Mouse (Mus musculus) erythroid progenitor cell, adult 5-6 weeks (primary cell): ENCODE data around the gene Ncan. TPM values are rescaled to one million over a fixed set of nuclear protein-coding genes. Genes with fewer than 3 reads are reported as not detected.
"Not testable (repeated sequence)": the region's sequence is repeated elsewhere in the genome, so short reads cannot be mapped to it uniquely, and the experiment has no call there.

Experiments
- ATAC-seq: replicated peaks from 2 replicates; pipeline ENCODE4 v1.8.0; 2016; ENCODE audit warnings: moderate number of reproducible peaks, mild to moderate bottlenecking, moderate TSS enrichment, inconsistent platforms; ENCODE audit not compliant: poor library complexity, low FRiP score, severe bottlenecking
- total RNA-seq, 2 experiments: library from RNA; stranded (forward) in 1 of 2; stranded (reverse) in 1 of 2; fragments of 150-400 nt in 1 of 2; fragments of 186-747, 209-891 nt in 1 of 2; gene quantifications; 2 replicates each; pipeline versions ENCODE4 v1.2.3 to v1.2.4; 2015 to 2017; ENCODE audit warnings: low replicate concordance in 2 of 2

Ncan gene
- total RNA-seq, 2 experiments from 2014 or later, result not detected

GRCm38 (mm10) chr8:70087237-70087636 is 33.4 kb downstream of the Ncan start:
- no peak for ATAC-seq

DNA sequence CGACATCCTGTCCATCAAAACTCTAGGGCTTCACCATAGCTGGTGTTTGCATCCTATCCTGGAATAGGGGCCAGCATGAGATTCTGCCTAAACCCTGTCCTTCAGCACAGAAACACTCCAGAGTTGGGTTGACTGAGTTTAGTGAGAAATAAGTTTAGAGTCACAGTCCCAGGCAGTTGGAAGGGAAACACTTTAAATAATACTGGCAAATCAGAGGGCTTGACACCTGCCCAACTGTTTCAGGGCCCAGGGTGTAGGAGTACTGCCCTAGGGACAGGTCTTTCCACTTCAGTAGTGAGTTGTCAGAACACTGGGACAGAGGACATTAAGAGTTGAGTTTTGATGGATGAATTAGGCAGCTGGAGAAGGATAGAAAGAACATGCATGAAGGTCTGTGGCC is 34.5 kb downstream of the Ncan start:
- no peak for ATAC-seq

DNA sequence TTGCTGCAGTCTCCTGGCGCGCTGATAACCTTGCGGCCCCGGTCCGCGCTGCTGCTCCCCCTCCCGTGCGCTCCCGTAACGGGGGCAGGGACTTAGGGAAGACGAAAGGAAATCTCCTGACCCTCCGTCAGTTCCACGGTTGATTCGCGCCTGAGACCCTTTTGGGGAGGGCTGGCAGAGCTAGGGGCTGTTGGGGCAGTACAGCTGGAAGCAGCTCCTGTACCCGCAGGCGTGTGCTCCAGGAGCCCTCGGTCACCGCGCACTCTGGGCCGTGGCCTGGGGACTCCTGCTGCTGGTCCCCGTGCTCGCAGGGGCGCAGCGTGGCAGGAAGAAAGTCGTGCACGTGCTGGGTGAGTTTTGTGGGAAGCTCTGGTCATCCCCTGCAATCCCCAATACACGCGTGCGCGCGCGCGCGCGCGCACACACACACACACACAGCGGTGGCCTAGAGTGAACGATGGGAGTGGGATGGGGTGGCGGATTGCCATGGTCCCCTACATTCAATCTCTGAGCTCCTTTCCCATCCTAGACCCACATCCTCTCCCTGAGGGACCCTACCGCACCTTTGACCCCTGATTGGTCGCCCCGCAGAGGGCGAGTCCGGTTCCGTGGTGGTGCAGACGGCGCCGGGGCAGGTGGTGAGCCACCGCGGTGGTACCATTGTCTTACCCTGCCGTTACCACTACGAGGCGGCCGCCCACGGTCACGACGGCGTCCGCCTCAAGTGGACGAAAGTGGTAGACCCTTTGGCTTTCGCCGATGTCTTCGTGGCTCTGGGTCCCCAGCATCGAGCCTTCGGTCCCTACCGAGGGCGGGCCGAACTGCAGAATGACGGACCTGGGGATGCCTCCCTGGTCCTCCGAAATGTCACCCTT is 36.2 kb downstream of the Ncan start:
- no peak for ATAC-seq

GRCm38 (mm10) chr8:70083285-70083684 is 37.4 kb downstream of the Ncan start, which contains the start of gene Hapln4:
Gene Hapln4, plus strand, starts transcription at chr8:70083457.
- ATAC-seq, result no peak

DNA sequence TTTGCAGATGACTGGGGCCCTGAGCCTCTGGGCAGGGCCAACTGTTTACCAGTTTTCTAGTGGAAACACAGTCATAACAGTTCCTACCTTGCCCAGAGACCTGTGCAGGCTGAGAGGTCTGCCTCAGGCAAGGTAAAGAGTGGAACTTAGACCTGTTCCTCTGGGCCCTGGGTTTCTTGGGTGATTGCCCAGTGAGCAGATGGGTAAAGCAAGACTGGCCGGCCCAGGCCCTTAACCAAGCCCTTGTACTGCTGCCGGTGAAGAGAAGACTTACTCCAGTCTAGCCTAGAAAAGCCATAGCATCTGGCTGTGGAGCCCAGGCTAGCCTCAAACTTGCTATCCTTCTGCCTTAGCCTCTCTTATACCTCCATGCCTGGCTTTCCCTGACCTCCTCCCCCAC is 38.7 kb downstream of the Ncan start:
- no peak for ATAC-seq

DNA sequence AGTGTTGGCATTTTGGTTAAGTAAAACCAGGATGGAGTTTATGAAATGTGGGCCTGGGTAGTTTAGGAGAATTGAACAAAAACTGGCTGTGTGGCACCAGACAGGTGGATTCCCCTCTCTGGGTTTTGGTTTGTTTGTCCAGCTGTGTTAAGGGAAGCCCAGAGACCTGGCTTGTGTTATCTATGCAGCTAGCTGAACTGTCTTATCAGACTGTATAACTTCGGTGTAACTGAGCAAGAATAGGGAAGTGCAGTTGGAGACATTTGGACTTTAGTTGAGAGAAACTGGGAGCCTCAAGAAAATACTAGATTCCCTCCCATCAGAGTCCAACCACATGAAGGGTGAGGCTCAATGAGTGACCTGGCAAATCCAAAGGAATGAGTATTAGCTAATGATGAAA is 47.0 kb downstream of the Ncan start:
- no peak for ATAC-seq

DNA sequence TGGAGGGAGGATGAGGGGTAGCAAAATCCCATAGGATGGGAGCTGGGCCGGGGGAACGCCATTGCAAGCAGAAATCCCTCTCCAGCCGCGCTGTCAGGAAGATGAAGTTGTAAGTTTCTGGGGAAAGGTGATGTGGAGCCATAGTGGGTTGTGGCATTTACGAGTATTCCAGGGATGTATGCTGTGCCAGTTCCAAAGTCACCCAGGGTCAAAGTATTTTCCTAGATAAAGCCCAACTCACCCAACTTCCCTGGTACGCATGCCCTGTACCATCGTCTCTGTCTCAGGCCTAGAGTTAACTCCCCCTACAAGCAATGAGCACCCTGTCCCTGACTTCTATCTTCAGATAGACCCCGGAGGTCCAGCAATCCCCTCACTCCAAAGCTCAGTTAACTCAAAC is 47.6 kb downstream of the Ncan start:
- no peak for ATAC-seq

DNA sequence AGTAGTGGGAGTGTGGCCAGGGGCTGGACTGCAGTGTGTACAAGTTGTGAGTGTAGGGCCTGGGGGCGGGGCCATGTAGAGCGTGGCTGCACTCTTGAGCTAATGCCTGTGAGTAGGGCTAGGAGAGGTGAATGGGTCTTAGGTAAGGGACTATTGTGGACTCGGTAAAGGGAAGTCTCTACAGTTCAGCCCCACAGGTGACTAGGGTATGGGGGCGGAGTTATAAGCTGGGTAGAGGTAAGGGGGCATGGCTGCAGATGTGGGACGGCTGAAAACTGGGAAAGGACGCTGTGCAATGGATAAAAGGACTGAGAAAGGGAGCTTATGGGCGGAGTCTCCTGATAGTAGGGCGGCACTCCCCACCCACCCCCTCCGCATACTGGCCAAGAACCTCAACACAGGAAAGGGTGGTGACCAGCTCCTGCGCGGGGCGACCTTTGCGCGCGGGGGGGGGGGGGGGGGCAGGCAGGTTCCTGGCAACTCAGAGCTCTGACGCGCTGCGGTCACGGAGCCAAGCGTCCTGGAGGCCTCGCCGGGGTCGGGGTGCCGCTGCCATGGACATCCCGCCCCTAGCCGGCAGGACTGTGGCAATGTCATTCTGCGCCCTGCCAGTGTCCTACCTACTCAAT is 48.1 kb downstream of the Ncan start, which contains the start of gene Tm6sf2:
Gene Tm6sf2 (plus strand): TSS at position 484 of the 629 bp plus-strand sequence.
- ATAC-seq, result peak; percentile 50; the same call in 1 of the 2 replicates

GRCm38 (mm10) chr8:70071836-70072440 is 48.7 kb downstream of the Ncan start:
- no peak for ATAC-seq

DNA sequence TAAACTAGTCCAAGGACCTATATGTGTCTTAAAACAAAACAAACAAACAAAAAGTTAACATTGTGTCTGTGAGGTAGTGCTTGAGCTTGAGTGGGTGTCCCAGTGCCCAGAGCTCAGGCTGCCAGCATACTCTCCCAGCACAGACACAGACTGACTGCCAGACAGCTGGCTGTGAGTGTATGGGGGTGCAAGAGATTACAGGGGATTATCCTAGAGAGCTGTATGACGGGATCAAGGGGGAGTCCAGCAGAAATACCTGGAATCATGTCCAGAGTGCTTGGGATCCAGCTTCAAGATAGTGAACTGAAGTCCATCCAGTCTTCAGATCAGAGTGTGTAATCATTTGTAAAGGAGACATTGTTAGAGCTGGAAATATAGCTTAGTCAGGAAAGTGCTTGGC is 63.0 kb downstream of the Ncan start:
- ATAC-seq, result no peak

- not testable (repeated sequence) for ATAC-seq
These were observed 70.2 kb downstream of the Ncan start for GRCm38 (mm10) chr8:70050434-70050833.

- no peak for ATAC-seq
These were observed 71.0 kb downstream of the Ncan start for GRCm38 (mm10) chr8:70049662-70050061.

- ATAC-seq, result no peak
These were observed 76.7 kb downstream of the Ncan start for GRCm38 (mm10) chr8:70043996-70044395.

Other genes with a start within 250 kb of the Ncan start
- gene Cilp2, start 233.2 kb downstream of the Ncan start, total RNA-seq (2015; ENCODE audit: low replicate concordance), result not detected in 2 replicates
- not detected in 2 replicates for gene Cilp2, start 233.2 kb downstream of the Ncan start, total RNA-seq (2017; ENCODE audit: low replicate concordance)
- not detected in 2 replicates for gene Tssk6, start 218.7 kb downstream of the Ncan start, total RNA-seq (2015; ENCODE audit: low replicate concordance)
- gene Tssk6, start 218.7 kb downstream of the Ncan start, total RNA-seq (2017; ENCODE audit: low replicate concordance), result not detected in 2 replicates
- 20.5 and 29.6 TPM in 2 replicates for gene Ndufa13, start 218.3 kb downstream of the Ncan start, total RNA-seq (2015; ENCODE audit: low replicate concordance)
- gene Ndufa13, start 218.3 kb downstream of the Ncan start, total RNA-seq (2017; ENCODE audit: low replicate concordance), result 29.0 and 40.8 TPM in 2 replicates
- not detected in 2 replicates for gene Yjefn3, start 218.2 kb downstream of the Ncan start, total RNA-seq (2015; ENCODE audit: low replicate concordance)
- gene Yjefn3, start 218.2 kb downstream of the Ncan start, total RNA-seq (2017; ENCODE audit: low replicate concordance), result not detected in 2 replicates
- 42.8 and 46.9 TPM in 2 replicates for gene Gatad2a, start 124.5 kb downstream of the Ncan start, total RNA-seq (2015; ENCODE audit: low replicate concordance)
- 47.5 and 48.0 TPM in 2 replicates for gene Gatad2a, start 124.5 kb downstream of the Ncan start, total RNA-seq (2017; ENCODE audit: low replicate concordance)
- 27.2 and 35.3 TPM in 2 replicates for gene Mau2, start 78.1 kb downstream of the Ncan start, total RNA-seq (2015; ENCODE audit: low replicate concordance)
- gene Mau2, start 78.1 kb downstream of the Ncan start, total RNA-seq (2017; ENCODE audit: low replicate concordance), result 39.1 and 39.2 TPM in 2 replicates
- 15.9 and 20.1 TPM in 2 replicates for gene Sugp1, start 78.1 kb downstream of the Ncan start, total RNA-seq (2015; ENCODE audit: low replicate concordance)
- 21.0 and 24.9 TPM in 2 replicates for gene Sugp1, start 78.1 kb downstream of the Ncan start, total RNA-seq (2017; ENCODE audit: low replicate concordance)
- 1.3 TPM in 1 of 2 replicates, not detected in the other for gene Tm6sf2, start 47.9 kb downstream of the Ncan start, total RNA-seq (2015; ENCODE audit: low replicate concordance)
- gene Tm6sf2, start 47.9 kb downstream of the Ncan start, total RNA-seq (2017; ENCODE audit: low replicate concordance), result not detected in 2 replicates
- gene Hapln4, start 37.4 kb downstream of the Ncan start, total RNA-seq (2015; ENCODE audit: low replicate concordance), result not detected in 2 replicates
- not detected in 2 replicates for gene Hapln4, start 37.4 kb downstream of the Ncan start, total RNA-seq (2017; ENCODE audit: low replicate concordance)
- 8.3 TPM in 1 of 2 replicates, not detected in the other for gene Nr2c2ap, start 10.5 kb upstream of the Ncan start, total RNA-seq (2015; ENCODE audit: low replicate concordance)
- 2.3 TPM in 1 of 2 replicates, not detected in the other for gene Nr2c2ap, start 10.5 kb upstream of the Ncan start, total RNA-seq (2017; ENCODE audit: low replicate concordance)
- gene Rfxank, start 18.3 kb upstream of the Ncan start, total RNA-seq (2015; ENCODE audit: low replicate concordance), result 5.8 and 16.3 TPM in 2 replicates
- gene Rfxank, start 18.3 kb upstream of the Ncan start, total RNA-seq (2017; ENCODE audit: low replicate concordance), result 2.3 and 4.9 TPM in 2 replicates
- gene Borcs8, start 18.6 kb upstream of the Ncan start, total RNA-seq (2015; ENCODE audit: low replicate concordance), result 18.7 and 20.5 TPM in 2 replicates
- gene Borcs8, start 18.6 kb upstream of the Ncan start, total RNA-seq (2017; ENCODE audit: low replicate concordance), result 17.3 and 24.7 TPM in 2 replicates
- not detected in 2 replicates for gene Mef2b, start 18.8 kb upstream of the Ncan start, total RNA-seq (2015; ENCODE audit: low replicate concordance)
- not detected in 2 replicates for gene Mef2b, start 18.8 kb upstream of the Ncan start, total RNA-seq (2017; ENCODE audit: low replicate concordance)
- gene Tmem161a, start 51.5 kb upstream of the Ncan start, total RNA-seq (2015; ENCODE audit: low replicate concordance), result 2.9 and 14.1 TPM in 2 replicates
- gene Tmem161a, start 51.5 kb upstream of the Ncan start, total RNA-seq (2017; ENCODE audit: low replicate concordance), result 4.9 and 6.5 TPM in 2 replicates
- gene Slc25a42, start 91.4 kb upstream of the Ncan start, total RNA-seq (2015; ENCODE audit: low replicate concordance), result 30.6 and 35.3 TPM in 2 replicates
- gene Slc25a42, start 91.4 kb upstream of the Ncan start, total RNA-seq (2017; ENCODE audit: low replicate concordance), result 16.2 and 24.4 TPM in 2 replicates
- 36.8 and 49.0 TPM in 2 replicates for gene Sugp2, start 113.4 kb upstream of the Ncan start, total RNA-seq (2015; ENCODE audit: low replicate concordance)
- 51.5 and 60.7 TPM in 2 replicates for gene Sugp2, start 113.4 kb upstream of the Ncan start, total RNA-seq (2017; ENCODE audit: low replicate concordance)
- gene Armc6, start 113.6 kb upstream of the Ncan start, total RNA-seq (2015; ENCODE audit: low replicate concordance), result 15.1 and 26.4 TPM in 2 replicates
- gene Armc6, start 113.6 kb upstream of the Ncan start, total RNA-seq (2017; ENCODE audit: low replicate concordance), result 5.1 TPM in 1 of 2 replicates, not detected in the other
- gene Homer3, start 162.0 kb upstream of the Ncan start, total RNA-seq (2015; ENCODE audit: low replicate concordance), result 1.3 TPM in 1 of 2 replicates, not detected in the other
- gene Homer3, start 162.0 kb upstream of the Ncan start, total RNA-seq (2017; ENCODE audit: low replicate concordance), result not detected in 2 replicates
- 2.5 and 9.2 TPM in 2 replicates for gene Ddx49, start 181.6 kb upstream of the Ncan start, total RNA-seq (2015; ENCODE audit: low replicate concordance)
- gene Ddx49, start 181.6 kb upstream of the Ncan start, total RNA-seq (2017; ENCODE audit: low replicate concordance), result 12.5 and 30.4 TPM in 2 replicates
- 78.6 and 122 TPM in 2 replicates for gene Cope, start 181.6 kb upstream of the Ncan start, total RNA-seq (2015; ENCODE audit: low replicate concordance)
- gene Cope, start 181.6 kb upstream of the Ncan start, total RNA-seq (2017; ENCODE audit: low replicate concordance), result 16.7 and 51.7 TPM in 2 replicates
- gene Cers1, start 194.9 kb upstream of the Ncan start, total RNA-seq (2015; ENCODE audit: low replicate concordance), result not detected in 2 replicates
- gene Cers1, start 194.9 kb upstream of the Ncan start, total RNA-seq (2017; ENCODE audit: low replicate concordance), result not detected in 2 replicates
- not detected in 2 replicates for gene Gdf1, start 208.9 kb upstream of the Ncan start, total RNA-seq (2015; ENCODE audit: low replicate concordance)
- not detected in 2 replicates for gene Gdf1, start 208.9 kb upstream of the Ncan start, total RNA-seq (2017; ENCODE audit: low replicate concordance)
- gene Upf1, start 232.4 kb upstream of the Ncan start, total RNA-seq (2015; ENCODE audit: low replicate concordance), result 18.4 and 20.2 TPM in 2 replicates
- gene Upf1, start 232.4 kb upstream of the Ncan start, total RNA-seq (2017; ENCODE audit: low replicate concordance), result 32.5 and 43.9 TPM in 2 replicates